10 mouse cellular contexts compared by ENCODE assay signal in the genomic region with DNA sequence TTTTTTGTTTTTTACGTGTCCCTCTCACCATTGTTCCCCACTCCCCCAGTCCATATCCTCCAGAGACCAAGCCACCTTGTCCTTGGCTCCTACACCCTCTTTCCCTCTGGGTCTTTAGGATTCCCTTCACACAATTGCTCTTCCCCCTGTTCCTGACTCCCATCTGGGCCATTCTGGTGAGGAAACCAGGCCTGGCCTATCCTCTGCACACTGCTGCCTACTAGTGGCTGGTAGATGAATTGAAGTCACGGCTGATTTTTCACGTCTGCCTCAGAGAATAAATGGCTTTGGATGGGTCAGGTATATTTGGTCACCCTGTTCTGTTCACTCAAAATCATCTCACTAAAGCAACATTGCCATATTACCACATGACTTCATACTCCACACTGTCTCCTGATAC. TPM values are rescaled to one million over a fixed set of nuclear protein-coding genes. Genes with fewer than 3 reads are reported as not detected.
DNase-seq lines count a peak whose midpoint lies in the region; ATAC-seq and TF ChIP-seq lines count a peak whose summit lies in the region.
"Had no signal": no experiment of that assay in that cellular context is flagged by ENCODE, and none has a peak within 500 bp of the region (broad histone marks: within the 10 kb centered on the region; RNA-seq: fewer than 3 reads in every experiment).

No protein-coding gene starts in this region.

- H3K79me2 ChIP-seq in liver, adult 2 months (ENCODE audit: control insufficient read depth, insufficient read depth, low read length) = no peaks in the 10 kb centered on the region

- H3K4me3 ChIP-seq in liver, adult 2 months (ENCODE audit: insufficient read depth, low read depth, low read length) = no peak overlapping the region
- no peak overlapping the region for H3K4me3 ChIP-seq in liver, embryonic 12.5 days
- no peak overlapping the region for H3K4me3 ChIP-seq in cortical plate, adult 2 months (ENCODE audit: insufficient read depth, low read length)
- H3K4me3 ChIP-seq in liver, embryonic 15.5 days (replicated peaks) = no peak overlapping the region
- H3K4me3 ChIP-seq: neural tube, embryonic 12.5 days had no signal

- 51% methylated on average over 3 of the region's 3 CpGs for WGBS in liver, adult 2 months
- WGBS in liver, embryonic 12.5 days (ENCODE audit: insufficient replicate concordance) = 40% methylated on average over 3 of the region's 3 CpGs
- WGBS in liver, embryonic 15.5 days (ENCODE audit: insufficient replicate concordance) = 38% methylated on average over 3 of the region's 3 CpGs

- no peaks in the 10 kb centered on the region for H3K9me3 ChIP-seq in liver, embryonic 12.5 days (replicated peaks)
- H3K9me3 ChIP-seq in liver, embryonic 15.5 days (replicated peaks) = no peaks in the 10 kb centered on the region
- H3K9me3 ChIP-seq: neural tube, embryonic 12.5 days had no signal

- peak; percentile 94 for TF ChIP-seq CTCF in liver, adult 2 months (IDR thresholded peaks at IDR 0.05; ENCODE audit: low read depth, low read length)
- TF ChIP-seq CTCF in cortical plate, adult 2 months (IDR thresholded peaks at IDR 0.05; ENCODE audit: extremely low read depth, insufficient read depth, low read length) = peak; percentile 67

- peaks cover 3% of the 10 kb centered on the region; the same call in 1 of the 2 replicates for H3K4me1 ChIP-seq in liver, adult 2 months (ENCODE audit: control insufficient read depth, insufficient read depth, low read length)
- H3K4me1 ChIP-seq in liver, embryonic 12.5 days = peaks cover 49% of the 10 kb centered on the region
- no peaks in the 10 kb centered on the region for H3K4me1 ChIP-seq in cortical plate, adult 2 months (ENCODE audit: control insufficient read depth, insufficient read depth, low read length)
- H3K4me1 ChIP-seq in liver, embryonic 15.5 days (replicated peaks) = peaks cover 51% of the 10 kb centered on the region

- H3K4me2 ChIP-seq in liver, embryonic 12.5 days = no peak overlapping the region
- no peak overlapping the region for H3K4me2 ChIP-seq in liver, embryonic 15.5 days
- H3K4me2 ChIP-seq: neural tube, embryonic 12.5 days had no signal

- H3K36me3 ChIP-seq in liver, adult 2 months (ENCODE audit: control insufficient read depth, insufficient read depth, low read length) = peaks cover 6% of the 10 kb centered on the region; the same call in 1 of the 2 replicates
- H3K36me3 ChIP-seq in liver, embryonic 12.5 days = peaks cover 36% of the 10 kb centered on the region
- H3K36me3 ChIP-seq in liver, embryonic 15.5 days (replicated peaks) = peaks cover 42% of the 10 kb centered on the region

- TF ChIP-seq POLR2A in liver, adult 2 months (IDR thresholded peaks at IDR 0.05; ENCODE audit: extremely low read depth, insufficient read depth, low read length) = no peak
- no peak for TF ChIP-seq POLR2A in cortical plate, adult 2 months (IDR thresholded peaks at IDR 0.05; ENCODE audit: extremely low read depth, insufficient read depth, low read length)

- no peak overlapping the region for H3K9ac ChIP-seq in liver, adult 2 months (ENCODE audit: low read depth, low read length)
- H3K9ac ChIP-seq in liver, embryonic 12.5 days = no peak overlapping the region
- no peak overlapping the region for H3K9ac ChIP-seq in liver, embryonic 15.5 days
- H3K9ac ChIP-seq: neural tube, embryonic 12.5 days had no signal

- no peak for ATAC-seq in liver, embryonic 12.5 days
- no peak for ATAC-seq in liver, embryonic 15.5 days (ENCODE audit: insufficient read depth)
- ATAC-seq: Patski had no signal

- peak; percentile 33 to 38 for DNase-seq in cerebellum, adult 18-20 months
- no peak for DNase-seq in cerebellum, adult 8-10 months
- peak; percentile 42 for DNase-seq in liver, adult 2 months (ENCODE audit: extremely low read depth, low read depth, low spot score)
- peak; percentile 51 for DNase-seq in thymus, postnatal 14 days
- no peak for DNase-seq in layer of hippocampus, adult 9-11 months

- H3K27ac ChIP-seq in liver, adult 2 months (replicated peaks; ENCODE audit: insufficient read depth, low read depth, low read length) = no peak overlapping the region
- H3K27ac ChIP-seq in liver, embryonic 12.5 days = no peak overlapping the region
- H3K27ac ChIP-seq in cortical plate, adult 2 months (ENCODE audit: insufficient read depth, low read length) = no peak overlapping the region
- peak overlapping the region; percentile 64 for H3K27ac ChIP-seq in liver, embryonic 15.5 days (replicated peaks)
- H3K27ac ChIP-seq: neural tube, embryonic 12.5 days had no signal

- no peaks in the 10 kb centered on the region for H3K27me3 ChIP-seq in liver, adult 2 months (ENCODE audit: control insufficient read depth, insufficient read depth, low read length)
- H3K27me3 ChIP-seq in liver, embryonic 12.5 days (replicated peaks) = 0 out of 2 replicates have a peak, but pooled peaks cover 11% of the 10 kb centered on the region
- peaks cover 24% of the 10 kb centered on the region for H3K27me3 ChIP-seq in liver, embryonic 15.5 days
- H3K27me3 ChIP-seq: neural tube, embryonic 12.5 days; Patski had no signal

RNA-seq across cellular contexts. Expression of a gene that starts 31.6 kb away (rescaled TPM):
- 6.9 and 7.3 TPM in 2 replicates for total RNA-seq in liver, adult 2 months (2014; rRNA removed)
- polyA plus RNA-seq in liver, adult 2 months (2012; rRNA removed) = 11.1 and 17.7 TPM in 2 replicates
- polyA plus RNA-seq in liver, embryonic 12.5 days (2016; fragmentation: Nextera tagmentation; extraction: Ambion mirVana) = 309 TPM in 2 replicates
- polyA plus RNA-seq in cortical plate, adult 2 months (2012; rRNA removed) = 112 and 125 TPM in 2 replicates
- polyA plus RNA-seq in liver, embryonic 15.5 days (2015; fragmentation: Nextera tagmentation; extraction: Ambion mirVana) = 293 and 326 TPM in 2 replicates

RNA-seq across cellular contexts. Expression of a gene that starts 33.9 kb away (rescaled TPM):
- 3.7 and 4.5 TPM in 2 replicates for total RNA-seq in liver, adult 2 months (2014; rRNA removed)
- polyA plus RNA-seq in liver, adult 2 months (2012; rRNA removed) = 9.7 and 13.0 TPM in 2 replicates
- 3.6 and 3.8 TPM in 2 replicates for polyA plus RNA-seq in liver, embryonic 12.5 days (2016; fragmentation: Nextera tagmentation; extraction: Ambion mirVana)
- 8.1 and 8.8 TPM in 2 replicates for polyA plus RNA-seq in cortical plate, adult 2 months (2012; rRNA removed)
- 2.2 and 2.5 TPM in 2 replicates for polyA plus RNA-seq in liver, embryonic 15.5 days (2015; fragmentation: Nextera tagmentation; extraction: Ambion mirVana)

RNA-seq across cellular contexts. Expression of a gene that starts 49.7 kb away (rescaled TPM):
- total RNA-seq in liver, adult 2 months (2014; rRNA removed) = 0.09 TPM in 1 of 2 replicates, not detected in the other
- polyA plus RNA-seq in liver, adult 2 months (2012; rRNA removed) = 0.02 TPM in 1 of 2 replicates, not detected in the other
- polyA plus RNA-seq in liver, embryonic 12.5 days (2016; fragmentation: Nextera tagmentation; extraction: Ambion mirVana) = 328 and 333 TPM in 2 replicates
- polyA plus RNA-seq in cortical plate, adult 2 months (2012; rRNA removed) = 0.55 and 0.56 TPM in 2 replicates
- polyA plus RNA-seq in liver, embryonic 15.5 days (2015; fragmentation: Nextera tagmentation; extraction: Ambion mirVana) = 386 and 428 TPM in 2 replicates
- polyA plus RNA-seq: Patski had no signal

RNA-seq across cellular contexts. Expression of a gene that starts 55.0 kb away (rescaled TPM):
- total RNA-seq in liver, adult 2 months (2014; rRNA removed) = 9.1 and 10.0 TPM in 2 replicates
- 11.9 and 14.8 TPM in 2 replicates for polyA plus RNA-seq in liver, adult 2 months (2012; rRNA removed)
- 114 and 121 TPM in 2 replicates for polyA plus RNA-seq in liver, embryonic 12.5 days (2016; fragmentation: Nextera tagmentation; extraction: Ambion mirVana)
- 29.2 and 29.9 TPM in 2 replicates for polyA plus RNA-seq in cortical plate, adult 2 months (2012; rRNA removed)
- 82.6 and 91.9 TPM in 2 replicates for polyA plus RNA-seq in liver, embryonic 15.5 days (2015; fragmentation: Nextera tagmentation; extraction: Ambion mirVana)

Comparison
In these comparisons a context has a peak if more than half of its experiments do, and no peak if none do; other contexts are left out.
1. DNase-seq: peak in cerebellum, adult 18-20 months (2 of 2), liver, adult 2 months (single experiment) and thymus, postnatal 14 days (single experiment); none in cerebellum, adult 8-10 months (single experiment) and layer of hippocampus, adult 9-11 months (single experiment).
2. RNA of a gene that starts 49.7 kb away (polyA plus RNA-seq): 386 to 428 TPM in liver, embryonic 15.5 days and 328 to 333 TPM in liver, embryonic 12.5 days; 0.55 to 0.56 TPM in cortical plate, adult 2 months and 0.02 TPM in liver, adult 2 months; every median in the first group is over 100 times any median in the second.